Mouse (Mus musculus) hindlimb bud, embryonic 11.5 days (tissue): ENCODE results near the gene Wdr25.
"Not testable (repeated sequence)": the region's sequence is repeated elsewhere in the genome, so short reads cannot be mapped to it uniquely, and the experiment has no call there.

Experiments
- DNase-seq: peaks from one replicate; pipeline ENCODE4 v3.0.0-alpha.2; 2012; ENCODE audit warnings: low read depth, low spot score; ENCODE audit errors: extremely low spot score

Gene Wdr25

GRCm38 (mm10) chr12:108892989-108893714 lies at the start of gene Wdr25:
TSS of gene Wdr25 (plus strand) at chr12:108893631.
- DNase-seq = no peak

GRCm38 (mm10) chr12:108848033-108848432 lies 45.4 kb upstream of the Wdr25 start:
- not testable (repeated sequence) for DNase-seq

- DNase-seq = no peak
Observed at GRCm38 (mm10) chr12:108849488-108850022, 43.9 kb upstream of the Wdr25 start.

GRCm38 (mm10) chr12:108850129-108850528 lies 43.3 kb upstream of the Wdr25 start:
- DNase-seq = no peak

- DNase-seq = no peak
Observed at GRCm38 (mm10) chr12:108850886-108851285, 42.5 kb upstream of the Wdr25 start.

GRCm38 (mm10) chr12:108852822-108853221 lies 40.6 kb upstream of the Wdr25 start:
- DNase-seq = no peak

- DNase-seq = no peak
Observed at GRCm38 (mm10) chr12:108855081-108855480, 38.4 kb upstream of the Wdr25 start.

- no peak for DNase-seq
Observed at GRCm38 (mm10) chr12:108856186-108856585, 37.2 kb upstream of the Wdr25 start.

GRCm38 (mm10) chr12:108857109-108857508 lies 36.3 kb upstream of the Wdr25 start:
- DNase-seq = no peak

GRCm38 (mm10) chr12:108857589-108858184 lies 35.7 kb upstream of the Wdr25 start:
- DNase-seq = no peak

GRCm38 (mm10) chr12:108858486-108858885 lies 34.9 kb upstream of the Wdr25 start:
- no peak for DNase-seq

- DNase-seq = no peak
Observed at GRCm38 (mm10) chr12:108865007-108865494, 28.4 kb upstream of the Wdr25 start.

GRCm38 (mm10) chr12:108869575-108869974 lies 23.9 kb upstream of the Wdr25 start:
- no peak for DNase-seq

GRCm38 (mm10) chr12:108873122-108873521 lies 20.3 kb upstream of the Wdr25 start:
- no peak for DNase-seq

- no peak for DNase-seq
Observed at GRCm38 (mm10) chr12:108879138-108879537, 14.3 kb upstream of the Wdr25 start.

- DNase-seq = no peak
Observed at GRCm38 (mm10) chr12:108880606-108881005, 12.8 kb upstream of the Wdr25 start.

- no peak for DNase-seq
Observed at GRCm38 (mm10) chr12:108881192-108881591, 12.2 kb upstream of the Wdr25 start.

GRCm38 (mm10) chr12:108882776-108883175 lies 10.7 kb upstream of the Wdr25 start:
- DNase-seq = no peak

- no peak for DNase-seq
Observed at GRCm38 (mm10) chr12:108885906-108886305, 7.5 kb upstream of the Wdr25 start.

GRCm38 (mm10) chr12:108887077-108887476 lies 6.4 kb upstream of the Wdr25 start:
- DNase-seq = no peak

GRCm38 (mm10) chr12:108888632-108889031 lies 4.8 kb upstream of the Wdr25 start:
- no peak for DNase-seq
